Mouse (Mus musculus) embryo, embryonic 11 days (tissue): Measurements from ENCODE around the gene Stx3.
A peak's percentile ranks its signal among the peaks of the same experiment; 100 is the strongest.

ENCODE experiments used
- DNase-seq: peaks from one replicate; pipeline ENCODE4 v3.0.0-alpha.2; 2015

Gene Stx3

GRCm38 (mm10) chr19:11819143-11819700 lies at the start of gene Stx3:
Stx3 (minus strand) TSS chr19:11819403.
- peak; percentile 20 for DNase-seq

- DNase-seq: no peak
These were observed 48.6 kb upstream of the Stx3 start for GRCm38 (mm10) chr19:11867837-11868236.

GRCm38 (mm10) chr19:11860966-11861365 lies 41.8 kb upstream of the Stx3 start, which contains the start of gene Olfr1418:
Olfr1418 (minus strand) TSS chr19:11861066.
- no peak for DNase-seq

GRCm38 (mm10) chr19:11856506-11856905 lies 37.3 kb upstream of the Stx3 start:
- DNase-seq: no peak

GRCm38 (mm10) chr19:11854821-11855220 lies 35.6 kb upstream of the Stx3 start:
- DNase-seq: no peak

GRCm38 (mm10) chr19:11852652-11853051 lies 33.4 kb upstream of the Stx3 start:
- DNase-seq: no peak

GRCm38 (mm10) chr19:11846333-11846732 lies 27.1 kb upstream of the Stx3 start:
- DNase-seq: no peak

GRCm38 (mm10) chr19:11839119-11839518 lies 19.9 kb upstream of the Stx3 start, which contains the start of gene Olfr1417:
Olfr1417 (minus strand) TSS chr19:11839219.
- no peak for DNase-seq

- DNase-seq: no peak
These were observed 4.3 kb upstream of the Stx3 start for GRCm38 (mm10) chr19:11823346-11824065.

- peak; percentile 27 for DNase-seq
These were observed 1.0 kb upstream of the Stx3 start for GRCm38 (mm10) chr19:11820211-11820610.

GRCm38 (mm10) chr19:11819800-11820199 lies 597 bp upstream of the Stx3 start:
- peak; percentile 93 for DNase-seq

- peak; percentile 68 for DNase-seq
These were observed 732 bp downstream of the Stx3 start for GRCm38 (mm10) chr19:11818199-11819142.

GRCm38 (mm10) chr19:11817586-11817985 lies 1.6 kb downstream of the Stx3 start:
- peak; percentile 9 for DNase-seq

GRCm38 (mm10) chr19:11816706-11817105 lies 2.5 kb downstream of the Stx3 start:
- no peak for DNase-seq

- no peak for DNase-seq
These were observed 4.4 kb downstream of the Stx3 start for GRCm38 (mm10) chr19:11814742-11815333.

- DNase-seq: peak; percentile 21
These were observed 5.6 kb downstream of the Stx3 start for GRCm38 (mm10) chr19:11813649-11814048.

GRCm38 (mm10) chr19:11813136-11813535 lies 6.1 kb downstream of the Stx3 start:
- no peak for DNase-seq

- DNase-seq: peak; percentile 62
These were observed 7.4 kb downstream of the Stx3 start for GRCm38 (mm10) chr19:11811688-11812365.

- no peak for DNase-seq
These were observed 8.3 kb downstream of the Stx3 start for GRCm38 (mm10) chr19:11810856-11811255.

GRCm38 (mm10) chr19:11810003-11810758 lies 9.0 kb downstream of the Stx3 start:
- no peak for DNase-seq

GRCm38 (mm10) chr19:11808452-11808851 lies 10.8 kb downstream of the Stx3 start:
- DNase-seq: no peak

GRCm38 (mm10) chr19:11807822-11808221 lies 11.4 kb downstream of the Stx3 start:
- no peak for DNase-seq
